Mouse (Mus musculus): Measurements from ENCODE around the gene Dpagt1. TPM values are rescaled to one million over a fixed set of nuclear protein-coding genes. Genes with fewer than 3 reads are reported as not detected.
"Not testable (repeated sequence)": the region's sequence is repeated elsewhere in the genome, so short reads cannot be mapped to it uniquely, and the experiment has no call there.

Dpagt1 gene
- polyA plus RNA-seq, 1 experiment from 2014 or later = 40.2 TPM

GRCm38 (mm10) chr9:44334396-44335330 lies 8.8 kb downstream of the Dpagt1 start, which contains the start of gene H2afx:
Gene H2afx (plus strand): TSS chr9:44334694.
- Histone ChIP-seq H3K9me3 (no peaks in the 10 kb centered on the region), H3K9ac (peak within 1 kb of the TSS; percentile 99), H3K4me1 (peaks cover 20% of the 10 kb centered on the region), H3K4me2 (replicated peaks) (peak within 1 kb of the TSS; percentile 73), H3K36me3 (peaks cover 74% of the 10 kb centered on the region), H3K27me3 (no peaks in the 10 kb centered on the region), H3K4me3 (peak within 1 kb of the TSS; percentile 92), H3K27ac (peak within 1 kb of the TSS; percentile 97)
- under 1% methylated on average over 91 of the region's 91 CpGs for WGBS
- ATAC-seq (ENCODE audit: low FRiP score, low read depth) = peak; percentile 97

- Histone ChIP-seq H3K9me3 (no peaks in the 10 kb centered on the region), H3K4me2 (replicated peaks) (peak overlapping the region; percentile 73), H3K9ac (peak overlapping the region; percentile 99), H3K36me3 (peaks cover 70% of the 10 kb centered on the region), H3K27ac (peak overlapping the region; percentile 97), H3K27me3 (no peaks in the 10 kb centered on the region), H3K4me3 (peak overlapping the region; percentile 92), H3K4me1 (peaks cover 20% of the 10 kb centered on the region)
- 0 out of 2 replicates have a peak, but pooled peaks have one; percentile 4 for ATAC-seq (ENCODE audit: low FRiP score, low read depth)
- WGBS = 0% methylated on average over 50 of the region's 50 CpGs
Measured at GRCm38 (mm10) chr9:44335331-44336092, 9.7 kb downstream of the Dpagt1 start.

- Histone ChIP-seq H3K4me1 (peaks cover 20% of the 10 kb centered on the region), H3K27ac (peak overlapping the region; percentile 97; the same call in 1 of the 2 replicates), H3K27me3 (no peaks in the 10 kb centered on the region), H3K4me2 (replicated peaks) (peak overlapping the region; percentile 73), H3K4me3 (peak overlapping the region; percentile 92), H3K9me3 (no peaks in the 10 kb centered on the region), H3K9ac (peak overlapping the region; percentile 99), H3K36me3 (peaks cover 70% of the 10 kb centered on the region)
- WGBS = 2% methylated on average over 5 of the region's 5 CpGs
- no peak for ATAC-seq (ENCODE audit: low FRiP score, low read depth)
Measured at GRCm38 (mm10) chr9:44336093-44336406, 10.2 kb downstream of the Dpagt1 start.

GRCm38 (mm10) chr9:44336513-44336912 lies 10.7 kb downstream of the Dpagt1 start:
- Histone ChIP-seq H3K4me1 (peaks cover 20% of the 10 kb centered on the region), H3K4me3 (peak overlapping the region; percentile 92), H3K27ac (peak overlapping the region; percentile 48; the same call in 1 of the 2 replicates), H3K9ac (peak overlapping the region; percentile 99), H3K36me3 (peaks cover 70% of the 10 kb centered on the region), H3K4me2 (replicated peaks) (peak overlapping the region; percentile 73)
- H3K27me3 ChIP-seq; H3K9me3 ChIP-seq; ATAC-seq (ENCODE audit: low FRiP score, low read depth): not testable (repeated sequence)
- WGBS = 33% methylated on average over 4 of the region's 4 CpGs

- Histone ChIP-seq H3K4me3 (peak overlapping the region; percentile 92), H3K4me2 (replicated peaks) (peak overlapping the region; percentile 73), H3K36me3 (peaks cover 67% of the 10 kb centered on the region), H3K27ac (peak overlapping the region; percentile 48; the same call in 1 of the 2 replicates), H3K4me1 (peaks cover 20% of the 10 kb centered on the region), H3K27me3 (no peaks in the 10 kb centered on the region), H3K9ac (peak overlapping the region; percentile 99), H3K9me3 (no peaks in the 10 kb centered on the region)
- ATAC-seq (ENCODE audit: low FRiP score, low read depth) = no peak
- WGBS = 76% methylated on average over 3 of the region's 3 CpGs
Measured at GRCm38 (mm10) chr9:44336964-44337363, 11.1 kb downstream of the Dpagt1 start.

GRCm38 (mm10) chr9:44337436-44338169 lies 11.8 kb downstream of the Dpagt1 start:
- ATAC-seq (ENCODE audit: low FRiP score, low read depth) = no peak
- Histone ChIP-seq H3K27me3 (no peaks in the 10 kb centered on the region), H3K27ac (0 out of 2 replicates have a peak overlapping the region, but pooled peaks have one; percentile 28), H3K4me1 (peaks cover 20% of the 10 kb centered on the region), H3K36me3 (peaks cover 61% of the 10 kb centered on the region), H3K4me2 (replicated peaks) (peak overlapping the region; percentile 73), H3K9me3 (no peaks in the 10 kb centered on the region), H3K4me3 (peak overlapping the region; percentile 92), H3K9ac (peak overlapping the region; percentile 99; the same call in 1 of the 2 replicates)
- WGBS = 75% methylated on average over 9 of the region's 9 CpGs

GRCm38 (mm10) chr9:44338574-44338973 lies 12.8 kb downstream of the Dpagt1 start:
- no peak overlapping the region for H3K27ac ChIP-seq
- H3K4me1 ChIP-seq = peaks cover 26% of the 10 kb centered on the region
- peaks cover 51% of the 10 kb centered on the region for H3K36me3 ChIP-seq
- 80% methylated on average over 5 of the region's 5 CpGs for WGBS
- no peak overlapping the region for H3K4me2 ChIP-seq (replicated peaks)
- ATAC-seq (ENCODE audit: low FRiP score, low read depth) = no peak
- no peaks in the 10 kb centered on the region for H3K27me3 ChIP-seq
- H3K9ac ChIP-seq = no peak overlapping the region
- H3K4me3 ChIP-seq = no peak overlapping the region
- no peaks in the 10 kb centered on the region for H3K9me3 ChIP-seq

- Histone ChIP-seq H3K9ac (0 out of 2 replicates have a peak overlapping the region, but pooled peaks have one; percentile 19), H3K4me3 (peak overlapping the region; percentile 0; the same call in 1 of the 2 replicates), H3K27ac (no peak overlapping the region), H3K4me1 (peaks cover 20% of the 10 kb centered on the region), H3K27me3 (no peaks in the 10 kb centered on the region), H3K9me3 (no peaks in the 10 kb centered on the region), H3K36me3 (peaks cover 55% of the 10 kb centered on the region), H3K4me2 (replicated peaks) (no peak overlapping the region)
- no peak for ATAC-seq (ENCODE audit: low FRiP score, low read depth)
- WGBS = 87% methylated on average over 5 of the region's 5 CpGs
Measured at GRCm38 (mm10) chr9:44341487-44341886, 15.7 kb downstream of the Dpagt1 start.

- Histone ChIP-seq H3K4me1 (peaks cover 13% of the 10 kb centered on the region), H3K4me2 (replicated peaks) (no peak overlapping the region), H3K36me3 (peaks cover 55% of the 10 kb centered on the region), H3K27ac (no peak overlapping the region), H3K27me3 (no peaks in the 10 kb centered on the region), H3K4me3 (0 out of 2 replicates have a peak overlapping the region, but pooled peaks have one; percentile 0), H3K9ac (0 out of 2 replicates have a peak overlapping the region, but pooled peaks have one; percentile 19), H3K9me3 (no peaks in the 10 kb centered on the region)
- 82% methylated on average over 3 of the region's 3 CpGs for WGBS
- ATAC-seq (ENCODE audit: low FRiP score, low read depth) = no peak
Measured at GRCm38 (mm10) chr9:44342173-44342572, 16.4 kb downstream of the Dpagt1 start.

- Histone ChIP-seq H3K4me2 (replicated peaks) (peak overlapping the region; percentile 69), H3K9me3 (no peaks in the 10 kb centered on the region), H3K4me1 (peaks cover 9% of the 10 kb centered on the region), H3K9ac (peak overlapping the region; percentile 84; the same call in 1 of the 2 replicates), H3K4me3 (no peak overlapping the region; the same call in 1 of the 2 replicates), H3K36me3 (peaks cover 55% of the 10 kb centered on the region), H3K27ac (no peak overlapping the region), H3K27me3 (no peaks in the 10 kb centered on the region)
- no peak for ATAC-seq (ENCODE audit: low FRiP score, low read depth)
- WGBS = 86% methylated on average over 1 of the region's 1 CpGs
Measured at GRCm38 (mm10) chr9:44342605-44343004, 16.8 kb downstream of the Dpagt1 start.

- Histone ChIP-seq H3K4me1 (peaks cover 6% of the 10 kb centered on the region), H3K27me3 (no peaks in the 10 kb centered on the region), H3K4me3 (peak overlapping the region; percentile 77), H3K36me3 (peaks cover 55% of the 10 kb centered on the region), H3K9ac (peak overlapping the region; percentile 84), H3K27ac (peak overlapping the region; percentile 95), H3K9me3 (no peaks in the 10 kb centered on the region), H3K4me2 (replicated peaks) (peak overlapping the region; percentile 69)
- WGBS = 9% methylated on average over 6 of the region's 6 CpGs
- ATAC-seq (ENCODE audit: low FRiP score, low read depth) = no peak
Measured at GRCm38 (mm10) chr9:44343290-44343689, 17.5 kb downstream of the Dpagt1 start.
